Mouse (Mus musculus) stomach, embryonic 15.5 days (tissue): ENCODE data around the gene Pelo. TPM values are rescaled to one million over a fixed set of nuclear protein-coding genes. Genes with fewer than 3 reads are reported as not detected.

ENCODE experiments used
- ATAC-seq: fragments of 200-750 bp; cut with Nextera tagmentation; 2 replicates; pipeline ENCODE4 v1.8.0; 2017; ENCODE audit warnings: low read depth, moderate number of reproducible peaks, moderate TSS enrichment; ENCODE audit not compliant: insufficient read depth, low FRiP score
- H3K27ac ChIP-seq: fragments of 300-500 bp; sonication (generic); 2 replicates; pipeline ENCODE4 v1.5.1; 2015; ENCODE audit warnings: mild to moderate bottlenecking, inconsistent platforms
- H3K27me3 ChIP-seq: fragments of 300-500 bp; sonication (generic); replicated peaks from 2 replicates; pipeline ENCODE4 v1.6.1; 2015; ENCODE audit warnings: inconsistent platforms
- H3K36me3 ChIP-seq: fragments of 300-500 bp; sonication (generic); 2 replicates; pipeline ENCODE4 v1.6.1; 2015; ENCODE audit warnings: inconsistent platforms
- H3K4me1 ChIP-seq: fragments of 300-500 bp; sonication (generic); 2 replicates; pipeline ENCODE4 v1.6.1; 2015; ENCODE audit warnings: inconsistent platforms
- H3K4me2 ChIP-seq: fragments of 300-500 bp; sonication (generic); 2 replicates; pipeline ENCODE4 v1.6.1; 2015; ENCODE audit warnings: mild to moderate bottlenecking, inconsistent platforms
- H3K4me3 ChIP-seq: fragments of 300-500 bp; sonication (generic); replicated peaks from 2 replicates; pipeline ENCODE4 v1.5.1; 2015; ENCODE audit warnings: inconsistent platforms
- H3K9ac ChIP-seq: fragments of 300-500 bp; sonication (generic); 2 replicates; pipeline ENCODE4 v1.6.1; 2015; ENCODE audit warnings: inconsistent platforms
- H3K9me3 ChIP-seq: fragments of 300-500 bp; sonication (generic); 2 replicates; pipeline ENCODE4 v1.6.1; 2016; ENCODE audit warnings: inconsistent platforms
- WGBS: fragments of 180-500 bp; shearing (Covaris S2); methylation state at CpG from one replicate; pipeline ENCODE4 v1.1.7; 2015; 5-methylcytosine and 5-hydroxymethylcytosine counted together
- polyA plus RNA-seq: library from polyadenylated mRNA; unstranded; fragments of >200 nt; fragmentation: Nextera tagmentation; extraction: Ambion mirVana; gene quantifications from 2 replicates; pipeline ENCODE4 v1.2.1, GENCODE M21; 2015

Gene Pelo
- polyA plus RNA-seq, 1 experiment from 2014 or later: 5.5 TPM

DNA sequence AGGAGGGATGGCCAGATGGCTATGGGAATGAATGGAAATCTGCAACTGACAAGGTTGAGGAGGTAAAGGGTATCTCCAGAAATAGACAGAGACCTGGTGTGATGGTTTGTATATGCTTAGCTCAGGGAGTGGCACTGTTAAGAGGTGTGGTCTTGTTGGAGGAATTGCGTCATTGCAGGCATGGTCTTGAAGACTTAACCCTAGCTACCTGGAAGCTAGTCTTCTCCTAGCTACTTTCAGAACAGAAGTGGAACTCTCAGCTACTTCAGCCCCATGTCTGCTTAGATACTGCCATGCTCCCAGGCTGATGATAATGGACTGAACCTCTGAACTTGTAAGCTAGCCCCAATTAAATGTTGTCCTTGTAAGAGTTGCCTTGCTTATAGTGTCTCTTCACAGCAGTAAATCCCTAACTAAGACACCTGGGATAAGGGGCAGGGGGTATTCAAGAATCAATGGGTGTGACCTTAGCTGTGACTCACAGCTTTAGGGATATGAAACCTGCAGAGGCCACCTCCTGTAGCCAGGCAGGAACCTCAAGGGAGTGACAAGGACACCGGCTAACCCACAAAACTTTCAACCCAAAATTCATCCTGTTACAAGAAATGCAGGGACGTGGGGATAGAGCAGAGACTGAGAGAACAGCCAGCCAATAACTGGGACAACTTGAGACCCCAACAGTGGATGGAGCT, 27.1 kb upstream of the Pelo start:
- Histone ChIP-seq H3K27ac (no peak overlapping the region), H3K4me2 (no peak overlapping the region), H3K4me3 (no peak overlapping the region), H3K9me3 (no peaks in the 10 kb centered on the region), H3K36me3 (no peaks in the 10 kb centered on the region), H3K9ac (no peak overlapping the region), H3K27me3 (no peaks in the 10 kb centered on the region), H3K4me1 (no peaks in the 10 kb centered on the region)
- WGBS: 74% methylated on average over 3 of the region's 3 CpGs
- no peak for ATAC-seq

DNA sequence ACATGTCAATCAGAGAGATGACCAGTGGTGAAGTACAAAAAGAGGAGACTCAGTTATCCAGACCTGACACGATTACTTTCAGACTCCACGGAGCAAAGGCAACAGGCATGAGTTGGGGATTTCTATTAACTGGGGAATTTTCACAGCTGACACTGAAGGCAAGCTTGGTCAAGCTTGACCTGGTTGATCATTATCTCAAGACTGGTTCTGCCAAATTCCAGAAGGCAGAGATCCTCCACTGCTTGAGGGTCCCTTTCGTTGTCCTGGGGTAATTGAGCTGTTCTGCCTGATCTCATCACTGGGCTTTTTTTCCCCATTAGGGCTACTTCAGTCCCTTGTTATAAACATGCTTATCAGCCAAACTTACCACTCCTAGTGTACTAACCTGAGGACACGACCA, 19.6 kb upstream of the Pelo start:
- ATAC-seq: no peak
- H3K9ac ChIP-seq: no peak overlapping the region
- 68% methylated on average over 4 of the region's 4 CpGs for WGBS
- H3K27me3 ChIP-seq: no peaks in the 10 kb centered on the region
- H3K4me3 ChIP-seq: no peak overlapping the region
- no peaks in the 10 kb centered on the region for H3K9me3 ChIP-seq
- H3K36me3 ChIP-seq: no peaks in the 10 kb centered on the region
- no peak overlapping the region for H3K4me2 ChIP-seq
- H3K27ac ChIP-seq: no peak overlapping the region
- no peaks in the 10 kb centered on the region for H3K4me1 ChIP-seq

GRCm38 (mm10) chr13:115107436-115107835, 17.4 kb upstream of the Pelo start:
- no peak overlapping the region for H3K4me3 ChIP-seq
- no peak overlapping the region for H3K9ac ChIP-seq
- H3K9me3 ChIP-seq: no peaks in the 10 kb centered on the region
- 79% methylated on average over 8 of the region's 8 CpGs for WGBS
- H3K4me1 ChIP-seq: no peaks in the 10 kb centered on the region
- no peak overlapping the region for H3K4me2 ChIP-seq
- no peaks in the 10 kb centered on the region for H3K36me3 ChIP-seq
- no peak overlapping the region for H3K27ac ChIP-seq
- ATAC-seq: no peak
- H3K27me3 ChIP-seq: no peaks in the 10 kb centered on the region

- Histone ChIP-seq H3K4me3 (no peak overlapping the region), H3K4me1 (no peaks in the 10 kb centered on the region), H3K9ac (no peak overlapping the region), H3K9me3 (no peaks in the 10 kb centered on the region), H3K27ac (no peak overlapping the region), H3K27me3 (no peaks in the 10 kb centered on the region), H3K36me3 (no peaks in the 10 kb centered on the region), H3K4me2 (no peak overlapping the region)
- 83% methylated on average over 10 of the region's 10 CpGs for WGBS
- no peak for ATAC-seq
Measured at GRCm38 (mm10) chr13:115106183-115106582, 16.2 kb upstream of the Pelo start.

DNA sequence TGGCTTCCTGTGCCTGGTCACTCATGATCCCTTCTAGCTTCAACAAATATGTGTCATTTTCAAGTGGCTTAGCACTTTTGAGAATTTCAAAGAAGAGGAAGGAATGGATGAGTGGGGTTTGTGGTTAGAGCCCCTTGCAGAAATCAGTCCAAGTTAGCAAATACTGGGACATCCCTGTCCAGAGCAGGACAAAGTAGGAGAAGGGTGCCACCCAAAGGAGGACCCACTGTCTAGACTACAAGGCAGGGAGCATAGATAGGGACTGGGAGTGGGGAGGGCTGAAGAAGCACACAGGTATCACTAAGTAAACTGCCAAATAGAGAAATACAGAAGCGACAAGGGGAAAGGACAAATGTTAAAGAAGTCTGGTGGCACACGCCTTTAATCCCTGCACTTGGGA, 12.8 kb upstream of the Pelo start:
- Histone ChIP-seq H3K9me3 (no peaks in the 10 kb centered on the region), H3K9ac (no peak overlapping the region), H3K36me3 (no peaks in the 10 kb centered on the region), H3K4me3 (no peak overlapping the region), H3K27me3 (no peaks in the 10 kb centered on the region), H3K4me2 (0 out of 2 replicates have a peak overlapping the region, but pooled peaks have one; percentile 13), H3K27ac (no peak overlapping the region), H3K4me1 (no peaks in the 10 kb centered on the region)
- 86% methylated on average over 2 of the region's 2 CpGs for WGBS
- ATAC-seq: no peak

DNA sequence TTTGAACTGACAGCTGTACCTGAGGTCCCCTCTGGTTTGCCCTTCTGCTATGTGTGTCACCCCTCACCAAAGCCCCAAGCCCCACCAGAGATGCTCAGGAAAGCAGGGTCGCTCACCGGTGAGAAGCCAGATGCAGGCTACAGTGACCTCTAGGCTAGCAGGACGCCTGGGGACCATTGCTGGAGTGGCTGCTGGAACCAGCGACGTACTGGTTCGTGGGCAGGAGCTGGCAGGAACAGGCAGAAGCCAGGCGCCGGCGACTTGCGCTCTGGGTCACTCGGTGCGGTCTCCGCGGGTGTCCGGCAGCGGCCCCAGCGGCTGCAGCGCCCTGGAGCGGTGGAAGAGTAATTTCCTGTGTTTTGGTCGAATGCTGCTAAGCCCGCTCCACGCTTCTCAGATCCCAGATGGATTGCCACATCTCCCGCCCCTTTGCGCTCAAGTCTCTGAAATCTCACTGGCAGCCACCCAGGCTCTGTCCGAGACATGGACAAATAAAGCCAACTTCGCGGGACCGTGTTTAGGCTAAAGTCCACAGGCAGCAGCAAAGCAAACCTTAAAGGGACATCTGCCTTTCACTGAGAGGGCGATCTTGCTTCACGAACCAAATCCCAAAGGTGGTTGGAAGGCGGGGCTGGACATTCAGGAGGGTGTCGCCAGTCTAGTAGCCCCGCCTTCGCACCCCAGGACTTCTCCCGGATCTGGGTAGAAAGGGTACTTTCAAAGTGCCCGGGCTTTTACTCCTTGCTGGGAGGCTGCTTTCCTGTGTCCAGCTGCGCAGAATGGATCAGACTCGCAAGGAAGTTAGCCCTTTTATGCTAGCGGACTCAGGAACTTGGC, 11.6 kb upstream of the Pelo start, which contains the start of the genes Gm49395 and Itga1:
Gm49395 (minus strand) TSS at position 567 of the 837 bp plus-strand sequence.
Itga1 (minus strand) TSS at position 610 of the 837 bp plus-strand sequence.
- H3K36me3 ChIP-seq: no peaks in the 10 kb centered on the region
- peak within 1 kb of the TSS; percentile 62 for H3K4me3 ChIP-seq
- peak within 1 kb of the TSS; percentile 42 for H3K9ac ChIP-seq
- H3K27me3 ChIP-seq: no peaks in the 10 kb centered on the region
- H3K27ac ChIP-seq: peak within 1 kb of the TSS; percentile 92
- no peaks in the 10 kb centered on the region for H3K9me3 ChIP-seq
- H3K4me2 ChIP-seq: peak within 1 kb of the TSS; percentile 85
- peak; percentile 88 for ATAC-seq
- under 1% methylated on average over 39 of the region's 39 CpGs for WGBS
- H3K4me1 ChIP-seq: no peaks in the 10 kb centered on the region

GRCm38 (mm10) chr13:115100381-115101177, 10.6 kb upstream of the Pelo start:
- Histone ChIP-seq H3K4me2 (peak overlapping the region; percentile 85), H3K9me3 (no peaks in the 10 kb centered on the region), H3K9ac (peak overlapping the region; percentile 42; the same call in 1 of the 2 replicates), H3K27ac (peak overlapping the region; percentile 92), H3K27me3 (no peaks in the 10 kb centered on the region), H3K4me1 (peaks cover 5% of the 10 kb centered on the region; the same call in 1 of the 2 replicates), H3K4me3 (peak overlapping the region; percentile 62), H3K36me3 (no peaks in the 10 kb centered on the region)
- no peak for ATAC-seq
- 40% methylated on average over 11 of the region's 11 CpGs for WGBS

- H3K4me1 ChIP-seq: peaks cover 5% of the 10 kb centered on the region; the same call in 1 of the 2 replicates
- H3K36me3 ChIP-seq: no peaks in the 10 kb centered on the region
- no peaks in the 10 kb centered on the region for H3K9me3 ChIP-seq
- no peak for ATAC-seq
- no peaks in the 10 kb centered on the region for H3K27me3 ChIP-seq
- H3K4me2 ChIP-seq: peak overlapping the region; percentile 85; the same call in 1 of the 2 replicates
- WGBS: 82% methylated on average over 9 of the region's 9 CpGs
- peak overlapping the region; percentile 62 for H3K4me3 ChIP-seq
- H3K9ac ChIP-seq: no peak overlapping the region
- no peak overlapping the region for H3K27ac ChIP-seq
Measured at GRCm38 (mm10) chr13:115099381-115099780, 9.4 kb upstream of the Pelo start.

- no peaks in the 10 kb centered on the region for H3K9me3 ChIP-seq
- WGBS: 65% methylated on average over 3 of the region's 3 CpGs
- H3K27me3 ChIP-seq: no peaks in the 10 kb centered on the region
- no peak overlapping the region for H3K4me2 ChIP-seq
- no peaks in the 10 kb centered on the region for H3K36me3 ChIP-seq
- H3K9ac ChIP-seq: no peak overlapping the region
- H3K4me1 ChIP-seq: peaks cover 5% of the 10 kb centered on the region; the same call in 1 of the 2 replicates
- H3K4me3 ChIP-seq: no peak overlapping the region
- no peak for ATAC-seq
- no peak overlapping the region for H3K27ac ChIP-seq
Measured at GRCm38 (mm10) chr13:115098227-115098626, 8.2 kb upstream of the Pelo start.

GRCm38 (mm10) chr13:115096965-115097364, 7.0 kb upstream of the Pelo start:
- 62% methylated on average over 5 of the region's 5 CpGs for WGBS
- peaks cover 6% of the 10 kb centered on the region; the same call in 1 of the 2 replicates for H3K4me1 ChIP-seq
- no peak overlapping the region for H3K9ac ChIP-seq
- no peak overlapping the region for H3K27ac ChIP-seq
- no peak for ATAC-seq
- H3K27me3 ChIP-seq: no peaks in the 10 kb centered on the region
- no peaks in the 10 kb centered on the region for H3K36me3 ChIP-seq
- H3K4me3 ChIP-seq: no peak overlapping the region
- H3K4me2 ChIP-seq: 0 out of 2 replicates have a peak overlapping the region, but pooled peaks have one; percentile 19
- H3K9me3 ChIP-seq: no peaks in the 10 kb centered on the region

DNA sequence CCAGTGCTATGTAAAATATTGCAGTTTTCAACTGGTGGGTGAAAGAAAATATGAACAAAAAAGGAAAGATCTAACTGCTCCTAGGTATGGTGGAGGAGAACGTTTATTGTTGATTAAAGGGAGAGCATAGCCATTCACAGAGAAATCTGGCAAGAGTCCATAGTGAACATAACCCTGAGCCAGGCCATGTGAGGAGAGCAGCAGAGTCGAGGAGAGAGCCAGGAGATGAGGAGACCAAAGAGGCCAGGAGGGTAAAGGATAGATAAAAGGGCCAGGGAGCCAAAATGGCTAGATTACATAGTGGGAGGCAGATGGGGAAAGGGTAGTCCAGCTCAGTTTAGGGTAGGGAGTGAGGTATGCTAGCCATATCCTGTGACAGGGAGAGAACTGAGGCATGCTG, 6.2 kb upstream of the Pelo start:
- H3K4me1 ChIP-seq: peaks cover 7% of the 10 kb centered on the region; the same call in 1 of the 2 replicates
- 33% methylated on average over 2 of the region's 2 CpGs for WGBS
- H3K27me3 ChIP-seq: no peaks in the 10 kb centered on the region
- no peak overlapping the region for H3K4me3 ChIP-seq
- no peak overlapping the region for H3K4me2 ChIP-seq
- no peaks in the 10 kb centered on the region for H3K36me3 ChIP-seq
- no peak overlapping the region for H3K9ac ChIP-seq
- no peak overlapping the region for H3K27ac ChIP-seq
- no peaks in the 10 kb centered on the region for H3K9me3 ChIP-seq
- no peak for ATAC-seq
